Mouse (Mus musculus): ENCODE results near the gene Cdkn2aip. TPM values are rescaled to one million over a fixed set of nuclear protein-coding genes. Genes with fewer than 3 reads are reported as not detected.
A peak's percentile ranks its signal among the peaks of the same experiment; 100 is the strongest.

Cdkn2aip gene
- polyA plus RNA-seq, 1 experiment from 2014 or later, result 5.2 TPM

DNA sequence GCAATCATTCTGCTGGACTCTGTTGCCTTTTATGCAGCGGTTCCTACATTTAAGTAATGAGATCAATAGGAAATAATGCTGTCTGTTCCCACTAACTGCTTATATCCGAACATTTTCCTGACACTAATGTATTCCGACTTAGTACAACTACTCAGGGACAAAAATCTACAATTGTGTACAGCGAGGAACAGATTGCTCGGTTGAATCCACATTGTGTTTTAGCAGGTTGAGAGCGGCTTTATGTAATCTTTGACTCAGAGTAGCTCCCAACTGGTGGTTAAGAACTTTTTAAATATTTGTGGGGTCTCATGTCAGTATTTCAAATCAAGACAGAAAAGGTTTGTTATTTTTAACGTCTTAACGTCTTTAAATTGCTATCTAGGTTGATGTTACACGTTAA, 29.7 kb downstream of the Cdkn2aip start:
- H3K4me3 ChIP-seq (ENCODE audit: inconsistent target), result no peak overlapping the region
- peak overlapping the region; percentile 30 for H3K27ac ChIP-seq
- peaks cover 20% of the 10 kb centered on the region; the same call in 1 of the 2 replicates for H3K79me2 ChIP-seq (ENCODE audit: inconsistent target)
- 72% methylated on average over 9 of the region's 9 CpGs for WGBS (ENCODE audit: missing documents)
- no peaks in the 10 kb centered on the region for H3K36me3 ChIP-seq (ENCODE audit: inconsistent target)

DNA sequence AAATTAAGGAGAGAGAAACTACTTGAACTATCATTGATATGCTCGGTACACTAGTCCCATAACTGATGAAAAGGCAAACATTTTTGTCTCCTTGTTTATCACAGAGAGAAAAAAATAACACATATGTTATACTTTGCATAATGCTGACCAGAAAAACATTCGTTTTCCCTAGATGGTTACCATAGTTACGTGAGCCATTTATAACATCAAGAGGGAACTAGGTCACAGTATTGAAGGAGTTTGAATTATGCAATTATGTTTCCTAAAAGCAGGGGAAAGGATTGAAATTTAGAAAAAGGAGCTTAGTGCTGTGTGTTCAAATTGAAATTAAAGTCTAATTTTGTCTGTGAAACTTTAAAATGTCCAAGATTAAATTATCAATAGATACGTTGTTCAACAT, 33.4 kb downstream of the Cdkn2aip start:
- 43% methylated on average over 4 of the region's 4 CpGs for WGBS (ENCODE audit: missing documents)
- Histone ChIP-seq H3K36me3 (ENCODE audit: inconsistent target) (no peaks in the 10 kb centered on the region), H3K4me3 (ENCODE audit: inconsistent target) (no peak overlapping the region)

DNA sequence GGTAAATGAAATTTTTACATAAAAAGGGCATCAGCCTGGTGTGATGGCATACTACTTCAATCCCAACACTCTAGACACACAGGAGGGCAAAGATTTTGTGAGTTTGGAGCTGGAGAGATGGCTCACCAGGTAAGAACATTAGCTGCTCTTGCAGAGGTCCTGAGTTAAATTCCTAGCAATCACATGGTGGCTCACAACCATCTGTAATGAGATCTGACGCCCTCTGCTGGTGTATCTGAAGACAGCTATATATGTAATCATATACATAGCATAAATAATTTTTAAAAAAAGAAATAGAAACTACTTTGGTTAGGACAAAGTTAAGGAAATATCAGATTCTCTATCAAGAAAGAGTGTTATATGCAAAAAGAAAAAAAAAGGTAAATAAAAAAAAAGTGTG, 34.1 kb downstream of the Cdkn2aip start:
- 91% methylated on average over 1 of the region's 1 CpGs for WGBS (ENCODE audit: missing documents)

More for the DNA sequence above, 33.4 kb downstream of the Cdkn2aip start:
- Histone ChIP-seq H3K27ac (peak overlapping the region; percentile 41), H3K79me2 (ENCODE audit: inconsistent target) (peaks cover 42% of the 10 kb centered on the region)

DNA sequence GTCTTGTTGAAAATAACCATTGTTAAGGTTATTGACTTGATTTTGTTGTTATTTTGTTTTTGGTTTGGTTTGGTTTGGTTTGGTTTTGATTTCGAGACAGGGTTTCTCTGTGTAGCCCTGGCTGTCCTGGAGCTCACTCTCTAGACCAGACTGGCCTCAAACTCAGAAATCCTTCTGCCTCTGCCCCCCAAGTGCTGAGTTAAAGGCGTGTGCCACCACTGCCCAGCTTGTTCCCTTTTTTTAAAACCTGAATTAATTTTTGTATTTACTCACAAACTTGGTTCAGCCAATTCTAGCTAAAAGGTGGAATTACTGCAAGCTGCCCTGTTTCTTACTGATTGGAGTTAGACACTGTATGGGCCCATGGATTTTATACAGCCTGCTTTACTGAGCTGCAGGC, 37.1 kb downstream of the Cdkn2aip start:
- peak overlapping the region; percentile 69 for H3K27ac ChIP-seq
- 13% methylated on average over 2 of the region's 2 CpGs for WGBS (ENCODE audit: missing documents)
- peaks cover 63% of the 10 kb centered on the region for H3K79me2 ChIP-seq (ENCODE audit: inconsistent target)
- no peaks in the 10 kb centered on the region for H3K36me3 ChIP-seq (ENCODE audit: inconsistent target)
- peak overlapping the region; percentile 66 for H3K4me3 ChIP-seq (ENCODE audit: inconsistent target)

More for the DNA sequence above, 34.1 kb downstream of the Cdkn2aip start:
- Histone ChIP-seq H3K4me3 (ENCODE audit: inconsistent target) (no peak overlapping the region), H3K27ac (peak overlapping the region; percentile 12; the same call in 1 of the 2 replicates), H3K79me2 (ENCODE audit: inconsistent target) (peaks cover 42% of the 10 kb centered on the region), H3K36me3 (ENCODE audit: inconsistent target) (no peaks in the 10 kb centered on the region)

DNA sequence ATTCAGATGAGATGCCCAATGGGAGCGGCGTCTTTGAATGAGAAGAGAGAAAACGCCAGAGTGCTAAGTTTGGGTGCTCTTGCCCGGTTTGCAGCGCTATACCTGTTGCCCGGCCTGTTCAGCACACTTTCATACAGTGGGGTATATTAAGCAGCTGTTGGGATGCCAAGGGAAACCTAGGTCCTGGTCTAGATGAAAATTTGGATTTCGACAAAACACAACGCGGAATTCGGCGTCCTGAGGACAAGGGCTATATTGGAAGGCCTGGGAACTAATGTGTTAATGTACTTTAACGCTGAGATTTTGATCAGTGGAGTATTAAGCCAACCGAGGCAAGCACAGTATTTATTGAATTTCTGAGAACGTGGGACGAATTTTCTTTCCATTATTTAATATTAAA, 37.5 kb downstream of the Cdkn2aip start:
- 10% methylated on average over 15 of the region's 15 CpGs for WGBS (ENCODE audit: missing documents)
- Histone ChIP-seq H3K79me2 (ENCODE audit: inconsistent target) (peaks cover 63% of the 10 kb centered on the region), H3K4me3 (ENCODE audit: inconsistent target) (peak overlapping the region; percentile 66), H3K36me3 (ENCODE audit: inconsistent target) (no peaks in the 10 kb centered on the region), H3K27ac (peak overlapping the region; percentile 69)

DNA sequence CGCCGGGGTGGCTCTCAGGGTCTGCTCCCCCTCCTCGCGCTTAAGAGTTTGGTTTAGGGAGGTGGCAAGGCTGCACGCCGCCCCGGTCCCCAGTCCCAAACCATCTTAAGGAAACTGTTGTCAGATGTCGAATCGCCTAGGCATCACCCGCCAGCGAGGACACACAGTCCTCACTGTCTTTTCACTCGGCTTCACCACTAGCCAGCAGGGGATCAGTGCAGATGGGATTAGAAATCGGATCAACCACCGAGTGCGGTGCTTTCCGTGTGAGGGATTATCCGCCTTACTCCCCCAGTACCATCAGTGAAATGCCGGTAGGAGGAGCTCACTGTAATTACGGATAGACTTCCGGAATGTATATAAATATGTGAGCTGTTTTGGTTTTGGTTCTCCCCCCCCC, 37.9 kb downstream of the Cdkn2aip start:
- Histone ChIP-seq H3K27ac (peak overlapping the region; percentile 69), H3K4me3 (ENCODE audit: inconsistent target) (peak overlapping the region; percentile 66), H3K36me3 (ENCODE audit: inconsistent target) (no peaks in the 10 kb centered on the region), H3K79me2 (ENCODE audit: inconsistent target) (peaks cover 66% of the 10 kb centered on the region)
- WGBS (ENCODE audit: missing documents), result 2% methylated on average over 20 of the region's 20 CpGs

DNA sequence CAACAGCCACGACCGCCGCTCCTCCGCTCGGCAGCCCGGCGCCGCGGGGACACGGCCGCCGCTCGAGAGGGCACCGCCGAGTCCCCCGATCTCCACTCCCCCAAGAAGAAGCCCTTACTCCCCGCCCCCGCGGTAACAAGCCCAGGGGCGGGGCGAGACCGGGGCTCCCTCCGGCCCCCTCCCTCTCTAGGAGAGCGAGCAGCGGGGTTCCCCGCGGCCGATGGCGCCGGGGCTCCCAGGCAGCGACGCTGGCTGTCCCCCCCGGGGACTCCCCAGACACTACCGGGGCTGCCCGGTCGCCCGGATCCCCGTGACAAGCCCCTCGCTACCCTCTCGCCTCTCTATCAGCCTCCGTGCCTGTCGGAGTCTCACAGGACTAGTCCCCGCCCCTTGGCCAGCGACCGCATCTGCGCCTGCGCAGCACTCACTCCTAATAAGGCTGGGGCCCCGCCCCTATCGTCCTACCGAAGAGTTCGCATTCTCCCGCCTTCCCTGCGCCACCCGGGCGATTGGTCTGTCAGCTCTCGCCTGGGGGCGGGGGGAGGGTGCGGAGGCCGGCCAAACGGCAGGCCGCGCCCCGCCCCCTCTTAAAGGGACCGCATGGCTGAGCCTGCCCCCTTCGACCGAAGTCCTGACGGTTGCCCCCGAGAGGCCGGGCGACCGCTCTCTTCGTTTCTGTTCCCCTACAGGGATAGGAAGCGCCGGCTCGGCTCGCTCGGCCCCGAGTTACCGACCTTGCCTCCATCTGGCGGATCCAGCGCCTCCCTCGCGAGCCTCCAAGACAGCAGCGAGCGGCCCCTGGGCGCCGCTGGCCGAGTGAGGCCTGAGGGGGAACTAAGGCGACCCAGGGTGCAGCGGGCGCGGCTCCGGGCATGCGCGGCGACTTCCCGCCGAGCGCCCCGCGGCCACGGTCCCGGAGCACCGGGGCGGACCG, 38.7 kb downstream of the Cdkn2aip start, which contains the start of gene Ing2:
Gene Ing2 (minus strand): TSS at position 780 of the 934 bp plus-strand sequence.
- Histone ChIP-seq H3K4me3 (ENCODE audit: inconsistent target) (peak within 1 kb of the TSS; percentile 66), H3K36me3 (ENCODE audit: inconsistent target) (no peaks in the 10 kb centered on the region), H3K79me2 (ENCODE audit: inconsistent target) (peaks cover 73% of the 10 kb centered on the region), H3K27ac (peak within 1 kb of the TSS; percentile 69)
- under 1% methylated on average over 84 of the region's 106 CpGs for WGBS (ENCODE audit: missing documents)

DNA sequence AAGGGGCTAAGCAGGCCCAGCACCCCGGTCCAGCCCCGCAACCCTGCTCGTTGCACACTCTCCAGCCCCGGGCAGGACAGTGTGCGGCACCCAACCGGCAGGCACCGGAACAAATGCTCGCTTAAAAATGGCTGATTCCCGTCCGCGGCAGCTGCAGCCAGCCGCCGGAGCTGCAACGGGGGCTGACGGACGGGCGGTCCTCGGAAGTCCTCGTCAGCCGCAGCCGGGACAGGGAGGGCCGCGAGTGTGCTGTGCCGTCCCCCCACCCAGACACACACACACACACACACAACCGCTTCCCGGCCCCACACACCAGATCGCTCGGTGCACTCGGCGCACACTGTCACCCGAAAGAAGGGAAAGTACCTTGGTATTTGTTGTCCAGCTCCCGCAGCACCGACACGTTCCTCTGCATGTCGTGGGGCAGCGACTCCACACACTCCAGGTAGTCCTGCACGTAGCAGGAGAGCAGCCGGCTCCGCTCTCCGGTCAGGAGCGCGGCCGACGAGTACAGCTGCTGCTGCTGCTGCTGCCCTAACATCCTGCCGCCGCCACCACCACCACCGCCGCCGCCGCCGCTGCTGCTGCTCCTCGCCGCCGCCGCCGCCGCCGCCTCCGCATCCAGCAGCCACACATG, 39.5 kb downstream of the Cdkn2aip start:
- Histone ChIP-seq H3K36me3 (ENCODE audit: inconsistent target) (no peaks in the 10 kb centered on the region), H3K27ac (peak overlapping the region; percentile 42; the same call in 1 of the 2 replicates), H3K4me3 (ENCODE audit: inconsistent target) (peak overlapping the region; percentile 65), H3K79me2 (ENCODE audit: inconsistent target) (peaks cover 74% of the 10 kb centered on the region)
- 1% methylated on average over 56 of the region's 59 CpGs for whole genome bisulfite sequencing (ENCODE audit: missing documents)

DNA sequence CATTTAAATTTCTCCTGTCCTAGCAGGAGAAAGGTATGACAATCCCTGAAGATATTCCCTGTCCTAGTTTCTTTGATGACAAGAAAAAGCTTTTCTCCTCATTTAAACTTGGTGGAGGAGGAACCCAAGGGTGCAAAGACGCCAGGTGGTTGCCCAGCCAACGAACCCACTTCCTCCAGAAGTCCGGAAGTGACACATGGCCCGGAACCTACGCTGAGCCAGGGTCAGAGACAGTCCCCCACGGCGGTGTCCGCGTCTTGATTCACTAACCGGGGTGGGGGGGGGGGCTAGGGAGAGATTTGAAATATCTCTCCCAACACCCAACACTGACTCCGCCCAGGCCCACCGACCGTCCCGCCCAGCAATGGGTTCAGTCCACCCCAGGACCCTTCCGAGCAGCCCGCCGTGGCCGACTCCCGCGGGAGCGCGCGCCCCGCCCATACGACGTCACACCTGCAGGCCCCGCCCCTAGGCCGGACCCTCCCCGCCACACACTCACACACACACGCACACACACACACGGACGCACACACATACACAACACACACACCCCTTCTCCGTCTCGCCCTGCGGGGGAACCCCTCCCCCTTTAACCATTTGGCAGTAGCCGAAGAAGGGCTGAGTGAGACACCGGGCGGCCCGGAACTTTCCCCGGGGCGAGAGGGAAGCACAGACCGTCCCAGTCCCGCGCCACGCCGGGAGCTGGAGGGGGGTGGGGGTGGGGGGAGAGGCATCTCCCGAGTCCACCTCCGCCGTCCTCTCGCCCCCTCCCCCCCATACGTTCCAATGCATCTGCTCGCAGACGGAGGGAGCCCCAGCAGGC, 40.2 kb downstream of the Cdkn2aip start:
- peaks cover 2% of the 10 kb centered on the region; the same call in 1 of the 2 replicates for H3K36me3 ChIP-seq (ENCODE audit: inconsistent target)
- H3K4me3 ChIP-seq (ENCODE audit: inconsistent target), result peak overlapping the region; percentile 65
- WGBS (ENCODE audit: missing documents), result 2% methylated on average over 34 of the region's 53 CpGs
- H3K79me2 ChIP-seq (ENCODE audit: inconsistent target), result peaks cover 74% of the 10 kb centered on the region
- H3K27ac ChIP-seq, result peak overlapping the region; percentile 42; the same call in 1 of the 2 replicates

DNA sequence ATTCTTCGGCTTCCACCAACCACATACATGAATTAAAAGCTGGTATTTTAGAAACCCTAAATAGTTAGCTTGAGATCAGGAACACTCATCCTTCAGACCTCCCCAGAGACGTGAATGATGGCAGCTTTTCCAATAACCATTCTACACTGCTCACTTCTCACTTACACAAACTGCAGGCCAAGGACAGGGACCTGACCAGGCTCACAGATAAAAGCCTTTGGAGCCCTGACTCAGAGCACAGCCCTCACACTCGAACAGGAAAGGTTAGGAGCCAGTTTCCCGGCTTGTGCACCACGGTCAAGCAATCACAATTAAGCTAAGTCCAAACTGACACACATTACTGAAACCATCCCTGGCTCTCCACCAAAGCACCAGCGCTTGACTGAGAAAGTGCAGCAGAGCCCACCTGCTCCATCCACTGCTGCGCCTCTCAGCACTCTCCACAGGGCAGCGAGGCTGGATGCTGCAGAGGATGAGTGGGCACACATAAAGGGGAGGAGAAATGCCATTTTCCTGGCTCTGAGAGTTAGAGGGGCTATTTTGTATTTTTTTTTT, 49.4 kb downstream of the Cdkn2aip start:
- peaks cover 11% of the 10 kb centered on the region; the same call in 1 of the 2 replicates for H3K36me3 ChIP-seq (ENCODE audit: inconsistent target)
- no peak overlapping the region for H3K27ac ChIP-seq
- peaks cover 35% of the 10 kb centered on the region for H3K79me2 ChIP-seq (ENCODE audit: inconsistent target)
- no peak overlapping the region for H3K4me3 ChIP-seq (ENCODE audit: inconsistent target)
- WGBS (ENCODE audit: missing documents), result 92% methylated on average over 8 of the region's 8 CpGs

DNA sequence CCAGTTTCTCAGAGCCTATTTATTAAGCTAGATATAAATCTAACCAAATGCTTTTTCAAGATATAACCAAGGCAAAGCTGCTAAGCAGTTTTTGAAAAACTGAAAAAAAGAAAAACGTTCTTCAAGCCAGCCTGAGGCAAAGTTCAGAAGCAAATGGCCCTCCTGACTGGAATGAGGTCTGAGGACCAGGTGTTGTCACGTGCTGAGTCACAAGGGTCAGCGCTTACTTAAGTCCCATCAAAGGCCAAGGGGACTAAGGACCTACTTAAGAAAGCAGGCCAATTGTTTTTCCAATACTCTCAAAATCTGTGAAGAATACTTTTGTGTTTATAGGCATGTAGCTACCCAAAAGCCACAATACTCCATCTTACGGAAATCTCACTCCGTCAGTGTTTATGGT, 50.5 kb downstream of the Cdkn2aip start:
- 97% methylated on average over 5 of the region's 5 CpGs for WGBS (ENCODE audit: missing documents)
- Histone ChIP-seq H3K4me3 (ENCODE audit: inconsistent target) (no peak overlapping the region), H3K27ac (no peak overlapping the region), H3K36me3 (ENCODE audit: inconsistent target) (peaks cover 6% of the 10 kb centered on the region; the same call in 1 of the 2 replicates), H3K79me2 (ENCODE audit: inconsistent target) (peaks cover 23% of the 10 kb centered on the region; the same call in 1 of the 2 replicates)

DNA sequence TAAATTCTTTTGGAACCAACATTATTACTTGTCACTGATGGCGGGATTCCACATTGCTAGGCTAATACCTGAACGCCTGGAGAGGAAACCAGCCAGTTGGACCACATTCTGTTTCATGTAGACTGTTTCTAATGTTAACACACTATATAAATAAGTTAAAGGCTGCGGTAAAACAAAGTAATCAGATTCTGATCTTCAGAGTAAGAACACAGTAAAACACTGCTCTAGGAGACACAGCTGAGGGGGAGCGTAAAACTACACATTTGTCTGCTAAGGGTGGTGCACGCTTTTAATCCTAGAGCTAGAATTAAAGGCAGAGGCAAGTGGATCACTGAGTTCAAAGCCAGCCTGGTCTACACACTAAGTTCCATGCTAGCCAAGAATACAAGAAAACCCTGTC, 51.0 kb downstream of the Cdkn2aip start:
- H3K4me3 ChIP-seq (ENCODE audit: inconsistent target), result no peak overlapping the region
- 97% methylated on average over 5 of the region's 5 CpGs for WGBS (ENCODE audit: missing documents)
- H3K36me3 ChIP-seq (ENCODE audit: inconsistent target), result 0 out of 2 replicates have a peak, but pooled peaks cover 1% of the 10 kb centered on the region
- H3K27ac ChIP-seq, result no peak overlapping the region
- H3K79me2 ChIP-seq (ENCODE audit: inconsistent target), result peaks cover 19% of the 10 kb centered on the region; the same call in 1 of the 2 replicates

DNA sequence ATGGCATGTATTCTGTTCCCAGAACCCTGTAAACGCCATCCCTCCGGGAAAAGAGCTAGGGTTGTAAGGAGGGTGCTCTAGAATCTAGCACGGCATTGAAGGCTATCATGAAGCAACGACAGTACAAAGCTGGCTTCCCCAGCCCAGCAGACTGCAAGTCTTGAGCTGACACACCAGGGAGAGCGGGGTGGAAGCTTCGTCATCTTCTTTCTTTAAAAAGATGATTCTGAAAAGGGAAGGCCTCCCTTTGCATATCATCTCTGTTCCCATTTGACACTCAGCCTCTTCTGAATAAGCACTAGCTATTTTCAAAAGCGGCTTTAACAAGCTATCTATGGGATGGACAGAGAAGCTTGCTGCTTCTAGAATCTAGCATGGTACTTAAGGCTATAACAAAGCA, 53.3 kb downstream of the Cdkn2aip start:
- no peaks in the 10 kb centered on the region; the same call in 1 of the 2 replicates for H3K79me2 ChIP-seq (ENCODE audit: inconsistent target)
- WGBS (ENCODE audit: missing documents), result 95% methylated on average over 7 of the region's 7 CpGs
- H3K27ac ChIP-seq, result no peak overlapping the region
- H3K36me3 ChIP-seq (ENCODE audit: inconsistent target), result no peaks in the 10 kb centered on the region
- H3K4me3 ChIP-seq (ENCODE audit: inconsistent target), result no peak overlapping the region

DNA sequence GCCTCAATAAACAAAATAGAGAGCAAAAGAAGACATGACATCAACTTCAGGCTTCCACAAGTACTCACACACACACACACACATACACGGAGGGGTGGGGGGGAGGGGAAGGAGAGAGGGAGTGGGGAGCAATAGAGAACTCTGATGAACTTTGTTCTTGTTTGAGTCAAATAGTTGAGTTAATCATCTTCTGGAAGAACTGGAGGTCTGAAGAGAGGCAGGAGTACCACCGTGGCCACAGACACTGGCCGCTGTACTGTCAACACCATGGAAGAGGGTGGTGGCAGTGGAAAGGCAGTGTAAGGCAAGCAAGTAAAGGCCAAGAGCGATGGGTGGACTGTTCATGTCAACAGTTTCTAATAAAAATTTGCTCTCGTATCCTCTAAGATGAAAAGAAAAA, 54.3 kb downstream of the Cdkn2aip start:
- Histone ChIP-seq H3K4me3 (ENCODE audit: inconsistent target) (no peak overlapping the region), H3K79me2 (ENCODE audit: inconsistent target) (no peaks in the 10 kb centered on the region), H3K27ac (no peak overlapping the region), H3K36me3 (ENCODE audit: inconsistent target) (no peaks in the 10 kb centered on the region)
- 98% methylated on average over 4 of the region's 5 CpGs for WGBS (ENCODE audit: missing documents)
